Mouse (Mus musculus): Measurements from ENCODE around the gene Mrm1.

DNA sequence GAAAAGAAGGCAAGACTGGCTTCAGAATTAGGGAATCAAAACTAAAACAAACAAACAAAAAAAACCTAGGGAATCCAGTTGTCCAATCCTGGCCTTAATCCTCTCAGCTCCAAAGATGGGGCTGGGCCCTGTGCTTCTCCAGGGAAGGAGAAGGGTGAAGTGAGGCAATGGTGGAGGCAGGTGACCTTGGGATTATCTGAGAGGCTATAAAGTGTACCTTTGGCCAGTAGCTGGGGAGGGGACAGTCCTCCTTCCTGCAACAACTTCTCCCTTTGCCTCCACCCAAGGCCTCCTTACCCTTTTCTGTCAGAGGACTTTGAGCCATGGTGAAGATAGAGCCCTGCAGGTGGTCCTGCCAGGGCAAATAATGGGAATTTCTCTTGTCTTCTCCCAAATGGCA, 8.2 kb upstream of the Mrm1 start:
- no peak for TF ChIP-seq EP300 (IDR thresholded peaks at IDR 0.05; ENCODE audit: low read depth)
- TF ChIP-seq CTCF (IDR thresholded peaks at IDR 0.05; ENCODE audit: low read depth) = no peak
